Mouse (Mus musculus): ENCODE results near the gene Gm12886.

The Gm12886 gene

GRCm38 (mm10) chr4:121422999-121423398, at the start of gene Gm12886:
Gene Gm12886, minus strand, starts transcription at chr4:121423099.
- no peak for DNase-seq (ENCODE audit: inconsistent ontology term)
